Mouse (Mus musculus): ENCODE measurements around the gene Fdx1l. TPM values are rescaled to one million over a fixed set of nuclear protein-coding genes. Genes with fewer than 3 reads are reported as not detected.
A peak's percentile ranks its signal among the peaks of the same experiment; 100 is the strongest.

The Fdx1l gene
- polyA plus RNA-seq, 1 experiment from 2014 or later: 42.9 TPM

GRCm38 (mm10) chr9:21027774-21028290 is 45.6 kb downstream of the Fdx1l start:
- peaks cover 40% of the 10 kb centered on the region for H3K4me1 ChIP-seq (replicated peaks)

GRCm38 (mm10) chr9:21026849-21027248 is 46.6 kb downstream of the Fdx1l start:
- H3K9me3 ChIP-seq (replicated peaks): no peaks in the 10 kb centered on the region
- no peak overlapping the region for H3K27ac ChIP-seq
- H3K4me3 ChIP-seq: no peak overlapping the region
- H3K27me3 ChIP-seq: peaks cover 16% of the 10 kb centered on the region
- peaks cover 30% of the 10 kb centered on the region for H3K4me1 ChIP-seq (replicated peaks)
- H3K36me3 ChIP-seq: no peaks in the 10 kb centered on the region
- H3K9ac ChIP-seq: no peak overlapping the region
- H3K4me2 ChIP-seq: no peak overlapping the region
- WGBS: 76% methylated on average over 12 of the region's 12 CpGs
- ATAC-seq (replicated peaks; ENCODE audit: insufficient number of reproducible peaks, insufficient read depth, low FRiP score, low read depth): no peak

More at GRCm38 (mm10) chr9:21027774-21028290, 45.6 kb downstream of the Fdx1l start:
- 63% methylated on average over 8 of the region's 8 CpGs for WGBS
- no peaks in the 10 kb centered on the region for H3K9me3 ChIP-seq (replicated peaks)
- H3K27me3 ChIP-seq: peaks cover 25% of the 10 kb centered on the region
- no peak overlapping the region for H3K4me2 ChIP-seq
- H3K4me3 ChIP-seq: no peak overlapping the region
- H3K36me3 ChIP-seq: no peaks in the 10 kb centered on the region
- no peak overlapping the region for H3K27ac ChIP-seq
- no peak for ATAC-seq (replicated peaks; ENCODE audit: insufficient number of reproducible peaks, insufficient read depth, low FRiP score, low read depth)
- H3K9ac ChIP-seq: no peak overlapping the region

GRCm38 (mm10) chr9:21025258-21025810 is 48.1 kb downstream of the Fdx1l start:
- H3K9ac ChIP-seq: no peak overlapping the region

GRCm38 (mm10) chr9:21022726-21023125 is 50.7 kb downstream of the Fdx1l start:
- Histone ChIP-seq H3K27me3 (peaks cover 21% of the 10 kb centered on the region), H3K27ac (no peak overlapping the region), H3K4me2 (no peak overlapping the region), H3K4me3 (no peak overlapping the region), H3K9ac (no peak overlapping the region), H3K36me3 (no peaks in the 10 kb centered on the region), H3K9me3 (replicated peaks) (no peaks in the 10 kb centered on the region), H3K4me1 (replicated peaks) (0 out of 2 replicates have a peak, but pooled peaks cover 4% of the 10 kb centered on the region)
- 74% methylated on average over 1 of the region's 1 CpGs for WGBS
- no peak for ATAC-seq (replicated peaks; ENCODE audit: insufficient number of reproducible peaks, insufficient read depth, low FRiP score, low read depth)

More at GRCm38 (mm10) chr9:21025258-21025810, 48.1 kb downstream of the Fdx1l start:
- Histone ChIP-seq H3K9me3 (replicated peaks) (no peaks in the 10 kb centered on the region), H3K4me3 (no peak overlapping the region; the same call in 1 of the 2 replicates), H3K36me3 (no peaks in the 10 kb centered on the region), H3K27ac (0 out of 2 replicates have a peak overlapping the region, but pooled peaks have one; percentile 33), H3K4me1 (replicated peaks) (peaks cover 15% of the 10 kb centered on the region), H3K27me3 (peaks cover 11% of the 10 kb centered on the region), H3K4me2 (no peak overlapping the region)
- no peak for ATAC-seq (replicated peaks; ENCODE audit: insufficient number of reproducible peaks, insufficient read depth, low FRiP score, low read depth)
- WGBS: 66% methylated on average over 19 of the region's 19 CpGs

- no peak for ATAC-seq (replicated peaks; ENCODE audit: insufficient number of reproducible peaks, insufficient read depth, low FRiP score, low read depth)
- Histone ChIP-seq H3K9ac (no peak overlapping the region), H3K27ac (peak overlapping the region; percentile 5; the same call in 1 of the 2 replicates), H3K4me2 (no peak overlapping the region), H3K4me1 (replicated peaks) (0 out of 2 replicates have a peak, but pooled peaks cover 6% of the 10 kb centered on the region), H3K9me3 (replicated peaks) (no peaks in the 10 kb centered on the region), H3K4me3 (no peak overlapping the region), H3K27me3 (peaks cover 25% of the 10 kb centered on the region), H3K36me3 (no peaks in the 10 kb centered on the region)
- WGBS: 51% methylated on average over 6 of the region's 6 CpGs
These were observed 51.1 kb downstream of the Fdx1l start for GRCm38 (mm10) chr9:21022288-21022687.

- Histone ChIP-seq H3K36me3 (no peaks in the 10 kb centered on the region), H3K4me3 (no peak overlapping the region), H3K4me1 (replicated peaks) (0 out of 2 replicates have a peak, but pooled peaks cover 14% of the 10 kb centered on the region), H3K9me3 (replicated peaks) (no peaks in the 10 kb centered on the region), H3K9ac (no peak overlapping the region), H3K4me2 (no peak overlapping the region), H3K27ac (no peak overlapping the region), H3K27me3 (peaks cover 32% of the 10 kb centered on the region)
- WGBS: 72% methylated on average over 3 of the region's 3 CpGs
- ATAC-seq (replicated peaks; ENCODE audit: insufficient number of reproducible peaks, insufficient read depth, low FRiP score, low read depth): no peak
These were observed 52.1 kb downstream of the Fdx1l start for GRCm38 (mm10) chr9:21021363-21021762.

GRCm38 (mm10) chr9:21018600-21018999 is 54.8 kb downstream of the Fdx1l start:
- 0 out of 2 replicates have a peak overlapping the region, but pooled peaks have one; percentile 2 for H3K4me2 ChIP-seq
- 72% methylated on average over 2 of the region's 2 CpGs for WGBS
- no peaks in the 10 kb centered on the region for H3K36me3 ChIP-seq
- no peak for ATAC-seq (replicated peaks; ENCODE audit: insufficient number of reproducible peaks, insufficient read depth, low FRiP score, low read depth)
- peaks cover 39% of the 10 kb centered on the region for H3K27me3 ChIP-seq
- no peak overlapping the region for H3K27ac ChIP-seq
- H3K9me3 ChIP-seq (replicated peaks): no peaks in the 10 kb centered on the region
- no peak overlapping the region for H3K4me3 ChIP-seq
- H3K9ac ChIP-seq: no peak overlapping the region
- H3K4me1 ChIP-seq (replicated peaks): peaks cover 29% of the 10 kb centered on the region

MicroRNAs within 50 kb of the gene (microRNA counts, 519-probe panel; counts per million panel counts)
- 2,776 counts per million, percentile 66 among the panel's probes with 10 or more counts for microRNA mmu-miR-1900

Small RNAs within 50 kb of the gene (microRNA-seq; reads per million reads assigned to microRNA genes)
- not detected for gene Mir1900
- not detected for gene Mir7082

Other genes with a start within 250 kb of the Fdx1l start
- 7.1 and 13.4 TPM in 2 replicates for gene A230050P20Rik, start 205.0 kb downstream of the Fdx1l start, polyA plus RNA-seq (2015; fragmentation: Nextera tagmentation; extraction: Ambion mirVana)
- gene Angptl6, start 193.9 kb downstream of the Fdx1l start, polyA plus RNA-seq (2015; fragmentation: Nextera tagmentation; extraction: Ambion mirVana): 2.0 and 3.3 TPM in 2 replicates
- gene Ppan, start 185.4 kb downstream of the Fdx1l start, polyA plus RNA-seq (2015; fragmentation: Nextera tagmentation; extraction: Ambion mirVana): 31.1 and 40.4 TPM in 2 replicates
- 183 and 207 TPM in 2 replicates for gene Eif3g, start 175.0 kb downstream of the Fdx1l start, polyA plus RNA-seq (2015; fragmentation: Nextera tagmentation; extraction: Ambion mirVana)
- gene Dnmt1, start 113.7 kb downstream of the Fdx1l start, polyA plus RNA-seq (2015; fragmentation: Nextera tagmentation; extraction: Ambion mirVana): 41.7 and 61.2 TPM in 2 replicates
- 16.9 and 26.6 TPM in 2 replicates for gene S1pr2, start 96.8 kb downstream of the Fdx1l start, polyA plus RNA-seq (2015; fragmentation: Nextera tagmentation; extraction: Ambion mirVana)
- gene Mrpl4, start 70.9 kb downstream of the Fdx1l start, polyA plus RNA-seq (2015; fragmentation: Nextera tagmentation; extraction: Ambion mirVana): 136 and 147 TPM in 2 replicates
- gene Icam1, start 57.6 kb downstream of the Fdx1l start, polyA plus RNA-seq (2015; fragmentation: Nextera tagmentation; extraction: Ambion mirVana): 13.2 and 24.9 TPM in 2 replicates
- gene Icam4, start 44.2 kb downstream of the Fdx1l start, polyA plus RNA-seq (2015; fragmentation: Nextera tagmentation; extraction: Ambion mirVana): 1.9 and 2.8 TPM in 2 replicates
- 0.04 and 0.13 TPM in 2 replicates for gene Icam5, start 41.5 kb downstream of the Fdx1l start, polyA plus RNA-seq (2015; fragmentation: Nextera tagmentation; extraction: Ambion mirVana)
- gene Zglp1, start 6.5 kb downstream of the Fdx1l start, polyA plus RNA-seq (2015; fragmentation: Nextera tagmentation; extraction: Ambion mirVana): 0.42 TPM in 1 of 2 replicates, not detected in the other
- gene Gm49373, start 518 bp downstream of the Fdx1l start, polyA plus RNA-seq (2015; fragmentation: Nextera tagmentation; extraction: Ambion mirVana): 0.26 and 0.79 TPM in 2 replicates
- 1.1 and 2.3 TPM in 2 replicates for gene Gm38431, start 18.4 kb upstream of the Fdx1l start, polyA plus RNA-seq (2015; fragmentation: Nextera tagmentation; extraction: Ambion mirVana)
- 33.5 and 53.2 TPM in 2 replicates for gene Raver1, start 18.4 kb upstream of the Fdx1l start, polyA plus RNA-seq (2015; fragmentation: Nextera tagmentation; extraction: Ambion mirVana)
- 12.2 and 16.6 TPM in 2 replicates for gene Tyk2, start 57.6 kb upstream of the Fdx1l start, polyA plus RNA-seq (2015; fragmentation: Nextera tagmentation; extraction: Ambion mirVana)
- 203 and 229 TPM in 2 replicates for gene Cdc37, start 76.4 kb upstream of the Fdx1l start, polyA plus RNA-seq (2015; fragmentation: Nextera tagmentation; extraction: Ambion mirVana)
- 13.0 and 13.5 TPM in 2 replicates for gene Pde4a, start 92.1 kb upstream of the Fdx1l start, polyA plus RNA-seq (2015; fragmentation: Nextera tagmentation; extraction: Ambion mirVana)
- gene Keap1, start 165.7 kb upstream of the Fdx1l start, polyA plus RNA-seq (2015; fragmentation: Nextera tagmentation; extraction: Ambion mirVana): 43.4 and 56.9 TPM in 2 replicates
- gene S1pr5, start 174.8 kb upstream of the Fdx1l start, polyA plus RNA-seq (2015; fragmentation: Nextera tagmentation; extraction: Ambion mirVana): 0.05 and 0.11 TPM in 2 replicates
- gene Atg4d, start 191.7 kb upstream of the Fdx1l start, polyA plus RNA-seq (2015; fragmentation: Nextera tagmentation; extraction: Ambion mirVana): 48.5 and 50.9 TPM in 2 replicates
- 10.4 and 12.5 TPM in 2 replicates for gene Kri1, start 214.4 kb upstream of the Fdx1l start, polyA plus RNA-seq (2015; fragmentation: Nextera tagmentation; extraction: Ambion mirVana)
- gene Cdkn2d, start 217.8 kb upstream of the Fdx1l start, polyA plus RNA-seq (2015; fragmentation: Nextera tagmentation; extraction: Ambion mirVana): 88.6 and 96.4 TPM in 2 replicates
- 1.8 and 6.9 TPM in 2 replicates for gene Ap1m2, start 238.7 kb upstream of the Fdx1l start, polyA plus RNA-seq (2015; fragmentation: Nextera tagmentation; extraction: Ambion mirVana)
- gene Slc44a2, start 247.1 kb upstream of the Fdx1l start, polyA plus RNA-seq (2015; fragmentation: Nextera tagmentation; extraction: Ambion mirVana): 56.8 and 81.4 TPM in 2 replicates

All from heart, embryonic 15.5 days (tissue).